Mouse (Mus musculus): ENCODE data around the gene Gm6164.
"Not testable (repeated sequence)": the region's sequence is repeated elsewhere in the genome, so short reads cannot be mapped to it uniquely, and the experiment has no call there.

GRCm38 (mm10) chr7:20205507-20205906 is at the start of gene Gm6164:
- not testable (repeated sequence) for TF ChIP-seq MAFK (IDR thresholded peaks at IDR 0.05; ENCODE audit: insufficient read depth, low read depth, low read length); HCFC1 (IDR thresholded peaks at IDR 0.05; ENCODE audit: borderline replicate concordance, insufficient read depth, low read length); ZC3H11A (IDR thresholded peaks at IDR 0.05; ENCODE audit: borderline replicate concordance, low read depth, low read length)
